Mouse (Mus musculus): Measurements from ENCODE around the gene Mier3. TPM values are rescaled to one million over a fixed set of nuclear protein-coding genes. Genes with fewer than 3 reads are reported as not detected.

The Mier3 gene
- polyA plus RNA-seq (2015; fragmentation: Nextera tagmentation; extraction: Ambion mirVana), result 16.8 and 18.0 TPM in 2 replicates

DNA sequence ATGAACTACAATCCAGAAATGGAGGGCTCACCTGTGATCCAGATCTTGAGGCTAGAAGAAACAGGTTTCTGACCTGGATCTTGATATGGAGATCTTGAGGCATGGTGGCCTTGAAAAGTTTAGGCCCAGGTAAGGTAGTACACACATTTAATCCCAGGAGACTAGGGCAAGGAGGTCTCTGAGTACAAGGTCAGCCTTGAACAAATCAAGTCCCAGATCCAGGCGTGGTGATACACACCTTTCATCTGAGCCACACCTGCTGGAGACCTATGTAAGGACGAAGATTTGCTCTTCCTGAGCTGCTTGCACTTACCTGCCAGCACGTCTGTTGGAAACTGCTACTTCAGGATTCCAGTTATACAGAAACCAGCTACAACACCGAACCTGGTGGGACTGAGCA lies at the start of gene Mier3:
TSS of gene Mier3 (plus strand) at position 301 of the 400 bp plus-strand sequence.
- Histone ChIP-seq H3K36me3 (no peaks in the 10 kb centered on the region), H3K27ac (no peak within 1 kb of the TSS), H3K4me2 (no peak within 1 kb of the TSS), H3K9ac (no peak within 1 kb of the TSS), H3K9me3 (no peaks in the 10 kb centered on the region), H3K4me1 (no peaks in the 10 kb centered on the region), H3K27me3 (replicated peaks) (no peaks in the 10 kb centered on the region), H3K4me3 (replicated peaks) (no peak within 1 kb of the TSS)
- WGBS, result 80% methylated on average over 4 of the region's 4 CpGs
- no peak for ATAC-seq (ENCODE audit: insufficient read depth, low FRiP score, low read depth)

GRCm38 (mm10) chr13:111634163-111635160 lies 46.3 kb upstream of the Mier3 start:
- no peaks in the 10 kb centered on the region for H3K9me3 ChIP-seq
- WGBS, result 67% methylated on average over 16 of the region's 16 CpGs
- H3K9ac ChIP-seq, result no peak overlapping the region
- no peak overlapping the region for H3K27ac ChIP-seq
- no peaks in the 10 kb centered on the region for H3K4me1 ChIP-seq
- no peaks in the 10 kb centered on the region for H3K36me3 ChIP-seq
- H3K4me3 ChIP-seq (replicated peaks), result no peak overlapping the region
- H3K27me3 ChIP-seq (replicated peaks), result no peaks in the 10 kb centered on the region
- ATAC-seq (ENCODE audit: insufficient read depth, low FRiP score, low read depth), result no peak
- no peak overlapping the region for H3K4me2 ChIP-seq

- Histone ChIP-seq H3K9ac (no peak overlapping the region), H3K9me3 (no peaks in the 10 kb centered on the region), H3K27me3 (replicated peaks) (no peaks in the 10 kb centered on the region), H3K4me2 (no peak overlapping the region), H3K4me1 (no peaks in the 10 kb centered on the region), H3K27ac (no peak overlapping the region), H3K36me3 (no peaks in the 10 kb centered on the region), H3K4me3 (replicated peaks) (no peak overlapping the region)
- no peak for ATAC-seq (ENCODE audit: insufficient read depth, low FRiP score, low read depth)
- WGBS, result 76% methylated on average over 6 of the region's 6 CpGs
Measured at GRCm38 (mm10) chr13:111640319-111640718, 40.5 kb upstream of the Mier3 start.

- Histone ChIP-seq H3K4me1 (no peaks in the 10 kb centered on the region), H3K9ac (no peak overlapping the region), H3K4me2 (no peak overlapping the region), H3K27me3 (replicated peaks) (no peaks in the 10 kb centered on the region), H3K36me3 (no peaks in the 10 kb centered on the region), H3K9me3 (no peaks in the 10 kb centered on the region), H3K4me3 (replicated peaks) (no peak overlapping the region), H3K27ac (no peak overlapping the region)
- WGBS, result 71% methylated on average over 2 of the region's 2 CpGs
- ATAC-seq (ENCODE audit: insufficient read depth, low FRiP score, low read depth), result no peak
Measured at GRCm38 (mm10) chr13:111643636-111644035, 37.1 kb upstream of the Mier3 start.

DNA sequence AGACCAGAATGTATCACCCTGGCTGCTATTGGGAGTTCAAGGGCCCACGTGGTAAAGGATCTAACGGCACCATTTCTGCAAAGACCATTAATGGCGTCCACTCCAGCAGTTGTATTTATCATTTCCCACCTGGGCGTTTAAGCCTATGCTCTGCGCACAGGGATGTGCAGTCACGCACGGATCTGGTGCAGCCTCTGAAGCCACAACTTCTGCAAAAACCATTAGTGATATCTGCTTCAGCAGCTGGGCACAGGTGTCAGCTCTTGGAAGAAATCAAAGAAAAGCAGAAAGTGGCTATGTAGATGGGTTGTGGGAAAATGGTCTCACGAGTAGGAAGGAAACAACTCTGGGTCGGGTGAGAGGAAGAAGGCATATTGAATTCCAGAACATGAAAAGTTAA lies 34.6 kb upstream of the Mier3 start:
- Histone ChIP-seq H3K4me3 (replicated peaks) (no peak overlapping the region), H3K9me3 (no peaks in the 10 kb centered on the region), H3K4me1 (no peaks in the 10 kb centered on the region), H3K36me3 (no peaks in the 10 kb centered on the region), H3K27me3 (replicated peaks) (no peaks in the 10 kb centered on the region), H3K9ac (no peak overlapping the region), H3K27ac (no peak overlapping the region), H3K4me2 (no peak overlapping the region)
- WGBS, result 65% methylated on average over 9 of the region's 9 CpGs
- ATAC-seq (ENCODE audit: insufficient read depth, low FRiP score, low read depth), result no peak

DNA sequence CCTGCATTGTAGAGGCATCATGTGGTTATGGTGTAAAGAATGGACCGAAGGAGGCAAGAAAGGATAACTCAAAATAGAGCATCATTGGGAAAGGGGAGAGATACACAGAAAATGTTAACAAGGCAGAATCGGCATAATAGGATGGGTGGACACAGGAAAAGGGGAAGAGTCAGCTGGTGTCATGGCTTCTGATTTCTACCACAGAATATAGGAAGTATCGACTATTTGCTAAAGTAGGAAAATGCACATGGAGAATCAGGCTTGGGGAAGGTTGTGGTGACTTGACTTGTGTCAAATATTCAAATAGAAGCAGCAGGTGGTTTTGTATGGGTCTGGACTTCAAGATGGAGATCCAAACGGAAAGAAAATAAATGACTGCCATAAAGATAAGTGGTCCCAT lies 33.5 kb upstream of the Mier3 start:
- ATAC-seq (ENCODE audit: insufficient read depth, low FRiP score, low read depth), result no peak
- no peak overlapping the region for H3K4me2 ChIP-seq
- no peaks in the 10 kb centered on the region for H3K27me3 ChIP-seq (replicated peaks)
- no peaks in the 10 kb centered on the region for H3K9me3 ChIP-seq
- 79% methylated on average over 4 of the region's 4 CpGs for WGBS
- H3K27ac ChIP-seq, result no peak overlapping the region
- no peaks in the 10 kb centered on the region for H3K36me3 ChIP-seq
- H3K4me1 ChIP-seq, result no peaks in the 10 kb centered on the region
- no peak overlapping the region for H3K4me3 ChIP-seq (replicated peaks)
- H3K9ac ChIP-seq, result no peak overlapping the region

GRCm38 (mm10) chr13:111651020-111651419 lies 29.8 kb upstream of the Mier3 start:
- Histone ChIP-seq H3K4me1 (no peaks in the 10 kb centered on the region), H3K36me3 (no peaks in the 10 kb centered on the region), H3K9ac (no peak overlapping the region), H3K4me3 (replicated peaks) (no peak overlapping the region), H3K4me2 (no peak overlapping the region), H3K27ac (no peak overlapping the region), H3K27me3 (replicated peaks) (no peaks in the 10 kb centered on the region), H3K9me3 (no peaks in the 10 kb centered on the region)
- 83% methylated on average over 6 of the region's 6 CpGs for WGBS
- ATAC-seq (ENCODE audit: insufficient read depth, low FRiP score, low read depth), result no peak

GRCm38 (mm10) chr13:111655273-111655672 lies 25.5 kb upstream of the Mier3 start:
- ATAC-seq (ENCODE audit: insufficient read depth, low FRiP score, low read depth), result no peak
- Histone ChIP-seq H3K4me3 (replicated peaks) (no peak overlapping the region), H3K9ac (no peak overlapping the region), H3K9me3 (no peaks in the 10 kb centered on the region), H3K4me2 (no peak overlapping the region), H3K36me3 (no peaks in the 10 kb centered on the region), H3K4me1 (no peaks in the 10 kb centered on the region), H3K27ac (no peak overlapping the region), H3K27me3 (replicated peaks) (no peaks in the 10 kb centered on the region)
- WGBS, result 80% methylated on average over 4 of the region's 4 CpGs

DNA sequence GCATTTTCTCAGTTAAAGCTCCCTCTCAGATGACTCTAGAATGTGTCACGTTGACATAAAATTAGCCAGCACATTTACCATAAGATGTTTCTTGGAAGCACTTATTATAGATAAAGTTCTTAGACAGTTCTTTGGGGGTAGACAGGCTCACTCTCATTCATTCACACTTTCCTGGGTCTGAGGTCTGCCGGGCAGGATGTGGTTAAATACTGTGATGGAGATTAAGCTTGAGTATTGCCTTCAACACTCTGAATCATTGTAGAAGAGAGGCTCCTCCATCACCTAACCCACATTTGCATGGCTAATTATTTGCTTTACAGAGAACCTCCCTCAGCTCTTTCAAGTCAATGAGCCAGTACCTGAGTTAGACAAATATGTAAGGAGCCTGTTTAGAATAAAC lies 24.9 kb upstream of the Mier3 start:
- no peaks in the 10 kb centered on the region for H3K9me3 ChIP-seq
- WGBS, result 69% methylated on average over 2 of the region's 2 CpGs
- no peak for ATAC-seq (ENCODE audit: insufficient read depth, low FRiP score, low read depth)

GRCm38 (mm10) chr13:111656309-111656708 lies 24.5 kb upstream of the Mier3 start:
- Histone ChIP-seq H3K4me3 (replicated peaks) (no peak overlapping the region), H3K27me3 (replicated peaks) (no peaks in the 10 kb centered on the region), H3K4me2 (no peak overlapping the region), H3K9ac (no peak overlapping the region), H3K9me3 (no peaks in the 10 kb centered on the region), H3K36me3 (no peaks in the 10 kb centered on the region), H3K27ac (no peak overlapping the region), H3K4me1 (no peaks in the 10 kb centered on the region)
- peak; percentile 82; the same call in 1 of the 2 replicates for ATAC-seq (ENCODE audit: insufficient read depth, low FRiP score, low read depth)
- WGBS, result 53% methylated on average over 10 of the region's 10 CpGs

More for the DNA sequence above, 24.9 kb upstream of the Mier3 start:
- Histone ChIP-seq H3K4me2 (no peak overlapping the region), H3K36me3 (no peaks in the 10 kb centered on the region), H3K4me3 (replicated peaks) (no peak overlapping the region), H3K4me1 (no peaks in the 10 kb centered on the region), H3K9ac (no peak overlapping the region), H3K27ac (no peak overlapping the region), H3K27me3 (replicated peaks) (no peaks in the 10 kb centered on the region)

GRCm38 (mm10) chr13:111656769-111657168 lies 24.0 kb upstream of the Mier3 start:
- H3K27me3 ChIP-seq (replicated peaks), result no peaks in the 10 kb centered on the region
- no peak overlapping the region for H3K27ac ChIP-seq
- no peaks in the 10 kb centered on the region for H3K36me3 ChIP-seq
- no peak overlapping the region for H3K4me2 ChIP-seq
- no peaks in the 10 kb centered on the region for H3K9me3 ChIP-seq
- H3K9ac ChIP-seq, result no peak overlapping the region
- H3K4me1 ChIP-seq, result no peaks in the 10 kb centered on the region
- 59% methylated on average over 3 of the region's 3 CpGs for WGBS
- no peak overlapping the region for H3K4me3 ChIP-seq (replicated peaks)
- ATAC-seq (ENCODE audit: insufficient read depth, low FRiP score, low read depth), result peak; percentile 81; the same call in 1 of the 2 replicates

GRCm38 (mm10) chr13:111658501-111659280 lies 22.1 kb upstream of the Mier3 start:
- H3K9ac ChIP-seq, result no peak overlapping the region
- H3K4me1 ChIP-seq, result no peaks in the 10 kb centered on the region
- H3K36me3 ChIP-seq, result no peaks in the 10 kb centered on the region
- no peak overlapping the region for H3K4me2 ChIP-seq
- H3K4me3 ChIP-seq (replicated peaks), result no peak overlapping the region
- no peaks in the 10 kb centered on the region for H3K9me3 ChIP-seq
- H3K27me3 ChIP-seq (replicated peaks), result no peaks in the 10 kb centered on the region
- 64% methylated on average over 12 of the region's 12 CpGs for WGBS
- ATAC-seq (ENCODE audit: insufficient read depth, low FRiP score, low read depth), result no peak
- no peak overlapping the region for H3K27ac ChIP-seq
